Mouse (Mus musculus) heart, adult 2 months (tissue): ENCODE data around the gene Pdk4. TPM values are rescaled to one million over a fixed set of nuclear protein-coding genes. Genes with fewer than 3 reads are reported as not detected.

Experiments
- DNase-seq, 2 experiments: peaks; one replicate each; pipeline ENCODE4 v3.0.0; 2021
- H3K27ac ChIP-seq: fragments of 200-600 bp; 2 replicates; pipeline ENCODE4 v1.8.1; 2022
- H3K27me3 ChIP-seq: fragments of 200-500 bp; 2 replicates; pipeline ENCODE4 v1.6.1; 2012; ENCODE audit warnings: mild to moderate bottlenecking, low read length, inconsistent platforms, mixed read lengths; ENCODE audit not compliant: control insufficient read depth, insufficient read depth
- H3K36me3 ChIP-seq: fragments of 200-500 bp; 2 replicates; pipeline ENCODE4 v1.6.1; 2012; ENCODE audit warnings: low read length, inconsistent platforms; ENCODE audit not compliant: control insufficient read depth, insufficient read depth
- H3K4me1 ChIP-seq: fragments of 200-500 bp; 2 replicates; pipeline ENCODE4 v1.6.1; 2011; ENCODE audit warnings: low read length; ENCODE audit not compliant: control insufficient read depth, insufficient read depth
- H3K4me3 ChIP-seq: fragments of 200-600 bp; 2 replicates; pipeline ENCODE4 v1.8.1; 2022
- H3K79me2 ChIP-seq: fragments of 200-500 bp; replicated peaks from 2 replicates; pipeline ENCODE4 v1.6.1; 2012; ENCODE audit warnings: mild to moderate bottlenecking, inconsistent platforms, low read length, moderate library complexity, mixed read lengths; ENCODE audit not compliant: control insufficient read depth, insufficient read depth
- H3K9ac ChIP-seq: fragments of 200-500 bp; 2 replicates; pipeline ENCODE4 v1.6.1; 2012; ENCODE audit warnings: low read depth, mild to moderate bottlenecking, control low read depth, inconsistent platforms, low read length, mixed read lengths
- CTCF ChIP-seq: fragments of 200-600 bp; IDR thresholded peaks from 2 replicates; pipeline ENCODE4 v1.8.1; 2022; ENCODE audit warnings: antibody characterized with exemption, mild to moderate bottlenecking, moderate library complexity
- EP300 ChIP-seq: fragments of 200-500 bp; IDR thresholded peaks from 2 replicates; pipeline ENCODE4 v1.6.1; 2011; ENCODE audit warnings: low read depth, low read length, control low read depth; ENCODE audit not compliant: insufficient read depth
- POLR2A ChIP-seq: fragments of 200-500 bp; IDR thresholded peaks from 2 replicates; pipeline ENCODE4 v1.6.1; 2011; ENCODE audit warnings: mild to moderate bottlenecking, low read depth, low read length, control low read depth; ENCODE audit not compliant: insufficient read depth
- WGBS: fragments of 180-500 bp; shearing (Covaris S2); methylation state at CpG from one replicate; pipeline ENCODE4 v1.1.7; 2018; 5-methylcytosine and 5-hydroxymethylcytosine counted together
- intact Hi-C: fragments of 180-260 bp; cut with DNase I; formaldehyde crosslinking; loops from one replicate; pipeline ENCODE4 v1.15.1; 2025
- polyA plus RNA-seq: library from polyadenylated mRNA; depleted of rRNA; stranded (reverse); fragments of >200 nt; gene quantifications from 2 replicates; pipeline ENCODE4 v1.2.3, GENCODE M21; 2012
- total RNA-seq, 2 experiments: library from RNA; stranded (reverse); gene quantifications; 2 replicates each; pipeline ENCODE4 v1.2.3; 2021

Gene Pdk4
- total and polyA plus RNA-seq, 3 experiments, result 163 to 633 (median 267) TPM

- DNase-seq, result no peak
- H3K27ac ChIP-seq, result no peak overlapping the region
- intact Hi-C loops, result no loop called here
- TF ChIP-seq EP300 (no peak), CTCF (no peak), POLR2A (no peak)
- no peaks in the 10 kb centered on the region for H3K79me2 ChIP-seq
- no peaks in the 10 kb centered on the region for H3K36me3 ChIP-seq
- no peak overlapping the region for H3K4me3 ChIP-seq
- H3K4me1 ChIP-seq, result no peaks in the 10 kb centered on the region
- WGBS, result 86% methylated on average over 10 of the region's 10 CpGs
- H3K9ac ChIP-seq, result no peak overlapping the region
- H3K27me3 ChIP-seq, result no peaks in the 10 kb centered on the region
Observed at GRCm38 (mm10) chr6:5470480-5471318, 25.4 kb downstream of the Pdk4 start.

GRCm38 (mm10) chr6:5455836-5456235, 40.3 kb downstream of the Pdk4 start:
- Histone ChIP-seq H3K79me2 (no peaks in the 10 kb centered on the region), H3K9ac (no peak overlapping the region), H3K27me3 (no peaks in the 10 kb centered on the region), H3K27ac (no peak overlapping the region), H3K4me3 (no peak overlapping the region), H3K4me1 (no peaks in the 10 kb centered on the region), H3K36me3 (no peaks in the 10 kb centered on the region)
- no peak for DNase-seq
- intact Hi-C loops, result no loop called here
- TF ChIP-seq CTCF (no peak), POLR2A (no peak), EP300 (no peak)
- 65% methylated on average over 3 of the region's 3 CpGs for WGBS

GRCm38 (mm10) chr6:5449878-5450277, 46.2 kb downstream of the Pdk4 start:
- no peaks in the 10 kb centered on the region for H3K36me3 ChIP-seq
- TF ChIP-seq CTCF, result no peak
- TF ChIP-seq POLR2A, result no peak
- no peak for TF ChIP-seq EP300
- no peak for DNase-seq
- H3K27me3 ChIP-seq, result no peaks in the 10 kb centered on the region
- H3K4me3 ChIP-seq, result no peak overlapping the region
- intact Hi-C loops, result no loop called here
- no peak overlapping the region for H3K9ac ChIP-seq
- WGBS, result 82% methylated on average over 5 of the region's 5 CpGs
- no peaks in the 10 kb centered on the region for H3K4me1 ChIP-seq
- no peak overlapping the region for H3K27ac ChIP-seq
- no peaks in the 10 kb centered on the region for H3K79me2 ChIP-seq

GRCm38 (mm10) chr6:5448396-5448795, 47.7 kb downstream of the Pdk4 start:
- TF ChIP-seq POLR2A, result no peak
- no peak for TF ChIP-seq EP300
- no peak for TF ChIP-seq CTCF
- Histone ChIP-seq H3K9ac (no peak overlapping the region), H3K27me3 (no peaks in the 10 kb centered on the region), H3K36me3 (no peaks in the 10 kb centered on the region), H3K4me3 (no peak overlapping the region), H3K27ac (no peak overlapping the region), H3K4me1 (peaks cover 1% of the 10 kb centered on the region; the same call in 1 of the 2 replicates), H3K79me2 (no peaks in the 10 kb centered on the region)
- 67% methylated on average over 4 of the region's 4 CpGs for WGBS
- DNase-seq, result no peak
- intact Hi-C loops, result no loop called here

GRCm38 (mm10) chr6:5447546-5447945, 48.6 kb downstream of the Pdk4 start:
- no peaks in the 10 kb centered on the region for H3K27me3 ChIP-seq
- no peaks in the 10 kb centered on the region for H3K79me2 ChIP-seq
- H3K4me3 ChIP-seq, result no peak overlapping the region
- no peak for TF ChIP-seq POLR2A
- TF ChIP-seq EP300, result no peak
- TF ChIP-seq CTCF, result no peak
- no peak for DNase-seq
- H3K9ac ChIP-seq, result no peak overlapping the region
- no peak overlapping the region for H3K27ac ChIP-seq
- 83% methylated on average over 6 of the region's 6 CpGs for WGBS
- H3K4me1 ChIP-seq, result peaks cover 4% of the 10 kb centered on the region; the same call in 1 of the 2 replicates
- intact Hi-C loops, result no loop called here
- no peaks in the 10 kb centered on the region for H3K36me3 ChIP-seq

GRCm38 (mm10) chr6:5447013-5447412, 49.1 kb downstream of the Pdk4 start:
- Histone ChIP-seq H3K79me2 (no peaks in the 10 kb centered on the region), H3K9ac (no peak overlapping the region), H3K4me1 (peaks cover 7% of the 10 kb centered on the region), H3K4me3 (no peak overlapping the region), H3K27ac (no peak overlapping the region), H3K27me3 (no peaks in the 10 kb centered on the region), H3K36me3 (no peaks in the 10 kb centered on the region)
- TF ChIP-seq CTCF (no peak), EP300 (no peak), POLR2A (no peak)
- no peak for DNase-seq
- intact Hi-C loops, result no loop called here
- 89% methylated on average over 4 of the region's 4 CpGs for WGBS
